ENCODE assay signal across 15 mouse cellular contexts in genomic region chr13:113394591-113394990, GRCm38 (mm10).
DNase-seq lines count a peak whose midpoint lies in the region; ATAC-seq and TF ChIP-seq lines count a peak whose summit lies in the region.
"Had no signal": no experiment of that assay in that cellular context is flagged by ENCODE, and none has a peak within 500 bp of the region (broad histone marks: within the 10 kb centered on the region; RNA-seq: fewer than 3 reads in every experiment).

No protein-coding gene starts in this region.

- no peaks in the 10 kb centered on the region for H3K27me3 ChIP-seq in heart, embryonic 11.5 days (ENCODE audit: control insufficient read depth, insufficient read depth, low read length)
- no peaks in the 10 kb centered on the region for H3K27me3 ChIP-seq in limb, embryonic 15.5 days
- H3K27me3 ChIP-seq in limb, embryonic 10.5 days (ENCODE audit: low read depth, poor library complexity, severe bottlenecking) = no peaks in the 10 kb centered on the region
- no peaks in the 10 kb centered on the region for H3K27me3 ChIP-seq in hindbrain, embryonic 13.5 days
- H3K27me3 ChIP-seq: forebrain, embryonic 15.5 days; limb, embryonic 13.5 days had no signal

- no peak for TF ChIP-seq CTCF in gastrocnemius, adult 2 months (IDR thresholded peaks at IDR 0.05)

- no peak for ATAC-seq in heart, embryonic 11.5 days (replicated peaks; ENCODE audit: insufficient number of reproducible peaks, low FRiP score, low TSS enrichment)
- ATAC-seq in limb, embryonic 15.5 days (ENCODE audit: insufficient number of reproducible peaks, low FRiP score, low TSS enrichment, low read depth) = peak; percentile 58
- ATAC-seq in hindbrain, embryonic 13.5 days (ENCODE audit: low FRiP score) = no peak
- ATAC-seq: forebrain, embryonic 15.5 days; lung, postnatal 0 days had no signal

- H3K4me3 ChIP-seq in heart, embryonic 11.5 days (ENCODE audit: low read depth, low read length) = no peak overlapping the region
- H3K4me3 ChIP-seq in limb, embryonic 15.5 days = no peak overlapping the region
- no peak overlapping the region for H3K4me3 ChIP-seq in limb, embryonic 10.5 days
- peak overlapping the region; percentile 62 for H3K4me3 ChIP-seq in gastrocnemius, adult 2 months
- no peak overlapping the region for H3K4me3 ChIP-seq in hindbrain, embryonic 13.5 days
- H3K4me3 ChIP-seq: forebrain, embryonic 15.5 days; limb, embryonic 13.5 days; midbrain, embryonic 12.5 days had no signal

- H3K4me1 ChIP-seq in heart, embryonic 11.5 days (ENCODE audit: control insufficient read depth, insufficient read depth, low read length) = no peaks in the 10 kb centered on the region
- no peaks in the 10 kb centered on the region for H3K4me1 ChIP-seq in limb, embryonic 15.5 days
- no peaks in the 10 kb centered on the region for H3K4me1 ChIP-seq in limb, embryonic 10.5 days
- no peaks in the 10 kb centered on the region for H3K4me1 ChIP-seq in hindbrain, embryonic 13.5 days (replicated peaks)
- H3K4me1 ChIP-seq: forebrain, embryonic 15.5 days; limb, embryonic 13.5 days; midbrain, embryonic 12.5 days had no signal

- DNase-seq in heart, adult 11 months = peak; percentile 97
- DNase-seq in limb, embryonic 10.5 days (ENCODE audit: low spot score) = no peak
- peak; percentile 84 for DNase-seq in gastrocnemius, adult 2 months
- peak; percentile 46 to 51 for DNase-seq in heart, postnatal 14 days
- DNase-seq in adrenal gland, adult 8-10 months = no peak
- DNase-seq: cerebellum, adult 9-10 months; retina, postnatal 1 day; thymus, postnatal 36 days had no signal

- H3K4me2 ChIP-seq in heart, embryonic 11.5 days = no peak overlapping the region
- no peak overlapping the region for H3K4me2 ChIP-seq in limb, embryonic 15.5 days
- H3K4me2 ChIP-seq in hindbrain, embryonic 13.5 days = no peak overlapping the region
- H3K4me2 ChIP-seq: forebrain, embryonic 15.5 days; limb, embryonic 13.5 days; midbrain, embryonic 12.5 days had no signal

- 79% methylated on average over 15 of the region's 15 CpGs for WGBS in heart, embryonic 11.5 days (ENCODE audit: insufficient replicate concordance)
- WGBS in limb, embryonic 15.5 days = 72% methylated on average over 15 of the region's 15 CpGs
- WGBS in limb, embryonic 10.5 days = 90% methylated on average over 15 of the region's 15 CpGs
- 86% methylated on average over 15 of the region's 15 CpGs for WGBS in hindbrain, embryonic 13.5 days

- H3K9me3 ChIP-seq in heart, embryonic 11.5 days (replicated peaks; ENCODE audit: control insufficient read depth, low read length) = no peaks in the 10 kb centered on the region
- no peaks in the 10 kb centered on the region for H3K9me3 ChIP-seq in limb, embryonic 15.5 days
- H3K9me3 ChIP-seq in limb, embryonic 10.5 days (replicated peaks) = no peaks in the 10 kb centered on the region
- no peaks in the 10 kb centered on the region for H3K9me3 ChIP-seq in hindbrain, embryonic 13.5 days
- H3K9me3 ChIP-seq: forebrain, embryonic 15.5 days; limb, embryonic 13.5 days; midbrain, embryonic 12.5 days had no signal

- no peak overlapping the region for H3K9ac ChIP-seq in heart, embryonic 11.5 days (ENCODE audit: low read depth, low read length)
- H3K9ac ChIP-seq in limb, embryonic 15.5 days = no peak overlapping the region
- H3K9ac ChIP-seq in hindbrain, embryonic 13.5 days = no peak overlapping the region
- H3K9ac ChIP-seq: forebrain, embryonic 15.5 days; limb, embryonic 13.5 days; midbrain, embryonic 12.5 days had no signal

- H3K27ac ChIP-seq in heart, embryonic 11.5 days (ENCODE audit: low read depth, low read length) = no peak overlapping the region
- H3K27ac ChIP-seq in limb, embryonic 15.5 days = peak overlapping the region; percentile 58
- H3K27ac ChIP-seq in limb, embryonic 10.5 days = no peak overlapping the region
- peak overlapping the region; percentile 73 for H3K27ac ChIP-seq in gastrocnemius, adult 2 months
- H3K27ac ChIP-seq in hindbrain, embryonic 13.5 days = no peak overlapping the region
- H3K27ac ChIP-seq: forebrain, embryonic 15.5 days; limb, embryonic 13.5 days; midbrain, embryonic 12.5 days had no signal

- intact Hi-C loops in gastrocnemius, adult 2 months (cut with DNase I) = no loop called here
- intact Hi-C loops in heart, postnatal 14 days (cut with DNase I) = no loop called here

- no peaks in the 10 kb centered on the region for H3K36me3 ChIP-seq in heart, embryonic 11.5 days (ENCODE audit: control insufficient read depth, insufficient read depth, low read length)
- H3K36me3 ChIP-seq in limb, embryonic 15.5 days = no peaks in the 10 kb centered on the region
- H3K36me3 ChIP-seq in limb, embryonic 10.5 days = no peaks in the 10 kb centered on the region
- H3K36me3 ChIP-seq in hindbrain, embryonic 13.5 days = no peaks in the 10 kb centered on the region
- H3K36me3 ChIP-seq: forebrain, embryonic 15.5 days; limb, embryonic 13.5 days; midbrain, embryonic 12.5 days had no signal

Comparison
In these comparisons a context has a peak if more than half of its experiments do, and no peak if none do; other contexts are left out.
1. H3K27ac ChIP-seq: peak in limb, embryonic 15.5 days (single experiment) and gastrocnemius, adult 2 months (single experiment); none in heart, embryonic 11.5 days (single experiment), limb, embryonic 10.5 days (single experiment) and hindbrain, embryonic 13.5 days (single experiment).
2. DNase-seq: peak in heart, adult 11 months (single experiment), gastrocnemius, adult 2 months (single experiment) and heart, postnatal 14 days (2 of 2); none in limb, embryonic 10.5 days (single experiment) and adrenal gland, adult 8-10 months (single experiment).